Mouse (Mus musculus): ENCODE results near the gene Vegfc. TPM values are rescaled to one million over a fixed set of nuclear protein-coding genes. Genes with fewer than 3 reads are reported as not detected.

Vegfc gene
- total RNA-seq, 2 experiments from 2014 or later = 2.9 to 3.9 TPM

DNA sequence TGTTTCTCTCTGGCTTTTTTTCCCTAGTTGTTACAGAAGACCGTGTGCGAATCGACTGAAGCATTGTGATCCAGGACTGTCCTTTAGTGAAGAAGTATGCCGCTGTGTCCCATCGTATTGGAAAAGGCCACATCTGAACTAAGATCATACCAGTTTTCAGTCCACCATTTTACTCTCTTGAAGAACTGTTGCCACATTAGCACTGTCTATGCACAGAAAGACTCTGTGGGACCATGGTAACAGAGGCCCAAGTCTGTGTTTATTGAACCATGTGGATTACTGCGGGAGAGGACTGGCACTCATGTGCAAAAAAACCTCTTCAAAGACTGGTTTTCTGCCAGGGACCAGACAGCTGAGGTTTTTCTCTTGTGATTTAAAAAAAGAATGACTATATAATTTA, 108.5 kb downstream of the Vegfc start:
- no peak for DNase-seq

DNA sequence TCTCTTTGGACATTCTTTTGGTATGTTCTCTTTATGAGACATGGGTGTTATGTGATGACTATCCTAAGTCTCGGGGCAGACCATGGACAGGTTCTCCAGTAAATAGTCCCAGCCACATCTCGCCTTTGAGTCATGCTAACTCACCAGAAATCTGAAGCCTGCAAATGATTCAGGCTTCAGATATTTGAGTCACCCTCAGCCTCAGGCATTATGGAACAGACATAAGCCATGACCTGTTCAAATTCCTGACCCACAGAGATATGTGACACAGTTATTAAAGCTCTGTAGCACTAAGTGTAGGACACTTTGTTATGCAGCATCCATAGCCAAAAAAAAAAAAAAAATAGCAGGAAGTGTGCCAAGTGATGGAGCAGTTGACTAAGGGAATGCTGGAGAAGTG, 138.8 kb downstream of the Vegfc start:
- DNase-seq = no peak

DNA sequence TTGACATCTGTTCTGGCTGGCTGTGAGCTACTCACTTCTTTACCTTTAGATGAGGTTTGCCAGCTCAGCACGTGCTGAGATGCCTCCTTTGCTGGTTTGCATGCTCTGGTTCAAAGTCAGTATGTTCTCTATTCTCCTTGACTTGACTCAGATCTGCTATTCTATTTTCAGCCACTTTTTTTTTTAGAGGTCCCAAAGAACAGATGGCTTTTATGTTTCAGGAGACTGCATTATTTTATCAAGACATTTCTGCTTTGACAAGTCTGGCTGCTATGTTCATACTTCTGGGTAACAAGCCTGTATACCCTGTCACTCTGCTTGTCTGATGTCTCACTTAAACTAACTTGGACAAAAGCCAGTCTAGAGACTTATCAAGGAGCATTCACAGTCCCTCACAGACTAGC, 151.4 kb downstream of the Vegfc start:
- no peak for DNase-seq

- DNase-seq = no peak
These were observed 153.2 kb downstream of the Vegfc start for GRCm38 (mm10) chr8:54230638-54231037.

DNA sequence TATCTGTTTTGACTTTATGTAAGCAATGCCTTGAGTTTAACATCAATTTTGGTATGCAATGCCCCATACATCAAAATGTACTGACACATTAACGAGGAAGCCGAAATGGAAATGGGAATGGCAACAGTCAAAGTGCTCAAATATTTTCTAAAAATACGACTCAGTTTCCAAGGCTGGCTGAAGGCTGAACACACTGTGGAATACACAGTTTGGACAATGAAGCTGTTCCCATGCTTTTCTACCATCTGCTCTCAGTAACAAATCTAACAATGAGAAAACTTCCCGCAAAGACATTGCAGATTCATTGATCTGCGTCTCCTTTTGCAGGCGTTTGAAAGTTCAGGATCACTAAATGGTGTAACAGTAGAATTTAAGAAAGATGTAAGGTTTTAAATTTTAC, 155.9 kb downstream of the Vegfc start:
- DNase-seq = no peak
